Mouse (Mus musculus) intestine, embryonic 15.5 days (tissue): ENCODE results near the gene Cab39. TPM values are rescaled to one million over a fixed set of nuclear protein-coding genes. Genes with fewer than 3 reads are reported as not detected.
A peak's percentile ranks its signal among the peaks of the same experiment; 100 is the strongest.

Experiments used
- ATAC-seq: fragments of 200-750 bp; cut with Nextera tagmentation; 2 replicates; pipeline ENCODE4 v1.8.0; 2017; ENCODE audit warnings: moderate TSS enrichment, moderate library complexity
- H3K27ac ChIP-seq: fragments of 300-500 bp; sonication (generic); 2 replicates; pipeline ENCODE4 v1.5.1; 2015; ENCODE audit warnings: mild to moderate bottlenecking, inconsistent platforms
- H3K27me3 ChIP-seq: fragments of 300-500 bp; sonication (generic); replicated peaks from 2 replicates; pipeline ENCODE4 v1.6.1; 2015; ENCODE audit warnings: inconsistent platforms
- H3K36me3 ChIP-seq: fragments of 300-500 bp; sonication (generic); 2 replicates; pipeline ENCODE4 v1.6.1; 2015; ENCODE audit warnings: inconsistent platforms
- H3K4me1 ChIP-seq: fragments of 300-500 bp; sonication (generic); replicated peaks from 2 replicates; pipeline ENCODE4 v1.6.1; 2015; ENCODE audit warnings: inconsistent platforms
- H3K4me2 ChIP-seq: fragments of 300-500 bp; sonication (generic); replicated peaks from 2 replicates; pipeline ENCODE4 v1.6.1; 2015; ENCODE audit warnings: mild to moderate bottlenecking, inconsistent platforms
- H3K4me3 ChIP-seq: fragments of 300-500 bp; sonication (generic); replicated peaks from 2 replicates; pipeline ENCODE4 v1.5.1; 2015; ENCODE audit warnings: inconsistent platforms
- H3K9ac ChIP-seq: fragments of 300-500 bp; sonication (generic); 2 replicates; pipeline ENCODE4 v1.6.1; 2015; ENCODE audit warnings: inconsistent platforms
- H3K9me3 ChIP-seq: fragments of 300-500 bp; sonication (generic); 2 replicates; pipeline ENCODE4 v1.6.1; 2016; ENCODE audit warnings: inconsistent platforms
- WGBS: fragments of 180-500 bp; shearing (Covaris S2); methylation state at CpG from one replicate; pipeline ENCODE4 v1.1.7; 2015; 5-methylcytosine and 5-hydroxymethylcytosine counted together
- polyA plus RNA-seq: library from polyadenylated mRNA; unstranded; fragments of >200 nt; fragmentation: Nextera tagmentation; extraction: Ambion mirVana; gene quantifications from 2 replicates; pipeline ENCODE4 v1.2.1, GENCODE M21; 2015

The Cab39 gene
- polyA plus RNA-seq, 1 experiment from 2014 or later = 29.3 TPM

- Histone ChIP-seq H3K9ac (no peak overlapping the region), H3K27me3 (no peaks in the 10 kb centered on the region), H3K27ac (no peak overlapping the region), H3K4me3 (no peak overlapping the region), H3K4me2 (no peak overlapping the region), H3K36me3 (no peaks in the 10 kb centered on the region), H3K4me1 (no peaks in the 10 kb centered on the region), H3K9me3 (no peaks in the 10 kb centered on the region)
- WGBS = 74% methylated on average over 3 of the region's 3 CpGs
- ATAC-seq = no peak
Measured at GRCm38 (mm10) chr1:85856266-85856665, 63.0 kb downstream of the Cab39 start.

GRCm38 (mm10) chr1:85857261-85857754 is 64.1 kb downstream of the Cab39 start:
- Histone ChIP-seq H3K36me3 (no peaks in the 10 kb centered on the region), H3K4me1 (no peaks in the 10 kb centered on the region), H3K9ac (no peak overlapping the region), H3K9me3 (no peaks in the 10 kb centered on the region), H3K27me3 (no peaks in the 10 kb centered on the region), H3K4me3 (no peak overlapping the region), H3K4me2 (no peak overlapping the region), H3K27ac (no peak overlapping the region)
- 80% methylated on average over 6 of the region's 6 CpGs for WGBS
- ATAC-seq = no peak

- H3K36me3 ChIP-seq = no peaks in the 10 kb centered on the region
- no peak overlapping the region for H3K4me2 ChIP-seq
- no peak overlapping the region for H3K9ac ChIP-seq
- no peak overlapping the region for H3K4me3 ChIP-seq
- 83% methylated on average over 10 of the region's 10 CpGs for WGBS
- no peaks in the 10 kb centered on the region for H3K9me3 ChIP-seq
- no peaks in the 10 kb centered on the region for H3K27me3 ChIP-seq
- ATAC-seq = no peak
- H3K27ac ChIP-seq = no peak overlapping the region
- no peaks in the 10 kb centered on the region for H3K4me1 ChIP-seq
Measured at GRCm38 (mm10) chr1:85864383-85864782, 71.1 kb downstream of the Cab39 start.

- no peak overlapping the region for H3K4me3 ChIP-seq
- no peak overlapping the region for H3K27ac ChIP-seq
- ATAC-seq = no peak
- no peak overlapping the region for H3K4me2 ChIP-seq
- 85% methylated on average over 7 of the region's 7 CpGs for WGBS
- no peaks in the 10 kb centered on the region for H3K4me1 ChIP-seq
- H3K36me3 ChIP-seq = no peaks in the 10 kb centered on the region
- H3K9ac ChIP-seq = no peak overlapping the region
- H3K27me3 ChIP-seq = no peaks in the 10 kb centered on the region
- H3K9me3 ChIP-seq = no peaks in the 10 kb centered on the region
Measured at GRCm38 (mm10) chr1:85870001-85870400, 76.8 kb downstream of the Cab39 start.

GRCm38 (mm10) chr1:85870546-85870945 is 77.3 kb downstream of the Cab39 start:
- no peaks in the 10 kb centered on the region for H3K36me3 ChIP-seq
- 59% methylated on average over 2 of the region's 2 CpGs for WGBS

GRCm38 (mm10) chr1:85882003-85882402 is 88.8 kb downstream of the Cab39 start:
- WGBS = 93% methylated on average over 12 of the region's 12 CpGs
- no peak for ATAC-seq

More at GRCm38 (mm10) chr1:85870546-85870945, 77.3 kb downstream of the Cab39 start:
- no peak overlapping the region for H3K9ac ChIP-seq
- H3K4me2 ChIP-seq = no peak overlapping the region
- no peak overlapping the region for H3K4me3 ChIP-seq
- ATAC-seq = no peak
- no peaks in the 10 kb centered on the region for H3K4me1 ChIP-seq
- H3K27me3 ChIP-seq = no peaks in the 10 kb centered on the region
- no peak overlapping the region for H3K27ac ChIP-seq
- H3K9me3 ChIP-seq = no peaks in the 10 kb centered on the region

GRCm38 (mm10) chr1:85887221-85887620 is 94.0 kb downstream of the Cab39 start:
- Histone ChIP-seq H3K4me2 (no peak overlapping the region), H3K9me3 (no peaks in the 10 kb centered on the region), H3K27me3 (no peaks in the 10 kb centered on the region), H3K4me1 (no peaks in the 10 kb centered on the region), H3K36me3 (no peaks in the 10 kb centered on the region), H3K27ac (no peak overlapping the region), H3K9ac (no peak overlapping the region), H3K4me3 (no peak overlapping the region)
- no peak for ATAC-seq
- 87% methylated on average over 7 of the region's 7 CpGs for WGBS

More at GRCm38 (mm10) chr1:85882003-85882402, 88.8 kb downstream of the Cab39 start:
- H3K9me3 ChIP-seq = peaks cover 4% of the 10 kb centered on the region
- H3K4me2 ChIP-seq = no peak overlapping the region
- H3K27me3 ChIP-seq = no peaks in the 10 kb centered on the region
- no peak overlapping the region for H3K4me3 ChIP-seq
- no peaks in the 10 kb centered on the region for H3K4me1 ChIP-seq
- H3K9ac ChIP-seq = no peak overlapping the region
- no peak overlapping the region for H3K27ac ChIP-seq
- no peaks in the 10 kb centered on the region for H3K36me3 ChIP-seq

GRCm38 (mm10) chr1:85894231-85894747 is 101.0 kb downstream of the Cab39 start, which contains the start of gene Itm2c:
Gene Itm2c, plus strand, starts transcription at chr1:85894281.
- H3K4me2 ChIP-seq = peak within 1 kb of the TSS; percentile 82
- peak within 1 kb of the TSS; percentile 73 for H3K9ac ChIP-seq
- H3K4me3 ChIP-seq = peak within 1 kb of the TSS; percentile 84
- H3K36me3 ChIP-seq = no peaks in the 10 kb centered on the region
- WGBS = under 1% methylated on average over 35 of the region's 35 CpGs
- peaks cover 38% of the 10 kb centered on the region for H3K4me1 ChIP-seq
- H3K9me3 ChIP-seq = no peaks in the 10 kb centered on the region
- H3K27ac ChIP-seq = peak within 1 kb of the TSS; percentile 75
- no peaks in the 10 kb centered on the region for H3K27me3 ChIP-seq
- peak; percentile 92 for ATAC-seq

GRCm38 (mm10) chr1:85894748-85895360 is 101.6 kb downstream of the Cab39 start:
- Histone ChIP-seq H3K4me2 (peak overlapping the region; percentile 82), H3K9me3 (no peaks in the 10 kb centered on the region), H3K27ac (peak overlapping the region; percentile 75), H3K4me3 (peak overlapping the region; percentile 84), H3K9ac (peak overlapping the region; percentile 73), H3K4me1 (peaks cover 42% of the 10 kb centered on the region), H3K36me3 (no peaks in the 10 kb centered on the region), H3K27me3 (no peaks in the 10 kb centered on the region)
- peak; percentile 58 for ATAC-seq
- WGBS = 1% methylated on average over 30 of the region's 30 CpGs

GRCm38 (mm10) chr1:85895391-85895837 is 102.2 kb downstream of the Cab39 start:
- H3K27ac ChIP-seq = peak overlapping the region; percentile 75
- peak overlapping the region; percentile 84 for H3K4me3 ChIP-seq
- no peaks in the 10 kb centered on the region for H3K36me3 ChIP-seq
- peaks cover 47% of the 10 kb centered on the region for H3K4me1 ChIP-seq
- H3K9me3 ChIP-seq = no peaks in the 10 kb centered on the region
- 2% methylated on average over 15 of the region's 15 CpGs for WGBS
- peak overlapping the region; percentile 82 for H3K4me2 ChIP-seq
- no peaks in the 10 kb centered on the region for H3K27me3 ChIP-seq
- peak overlapping the region; percentile 73 for H3K9ac ChIP-seq
- peak; percentile 71 for ATAC-seq

- H3K36me3 ChIP-seq = no peaks in the 10 kb centered on the region
- H3K4me1 ChIP-seq = peaks cover 53% of the 10 kb centered on the region
- H3K27ac ChIP-seq = no peak overlapping the region
- H3K4me3 ChIP-seq = peak overlapping the region; percentile 84
- no peaks in the 10 kb centered on the region for H3K9me3 ChIP-seq
- WGBS = 80% methylated on average over 5 of the region's 5 CpGs
- ATAC-seq = no peak
- peak overlapping the region; percentile 82 for H3K4me2 ChIP-seq
- H3K9ac ChIP-seq = peak overlapping the region; percentile 73; the same call in 1 of the 2 replicates
- H3K27me3 ChIP-seq = no peaks in the 10 kb centered on the region
Measured at GRCm38 (mm10) chr1:85896110-85896509, 102.9 kb downstream of the Cab39 start.

GRCm38 (mm10) chr1:85896781-85897700 is 103.8 kb downstream of the Cab39 start:
- Histone ChIP-seq H3K4me2 (peak overlapping the region; percentile 19; the same call in 1 of the 2 replicates), H3K9ac (no peak overlapping the region)
- ATAC-seq = no peak

More at GRCm38 (mm10) chr1:85896781-85897700, 103.8 kb downstream of the Cab39 start:
- H3K4me1 ChIP-seq = peaks cover 59% of the 10 kb centered on the region
- H3K4me3 ChIP-seq = no peak overlapping the region
- H3K36me3 ChIP-seq = no peaks in the 10 kb centered on the region
- peak overlapping the region; percentile 54; the same call in 1 of the 2 replicates for H3K27ac ChIP-seq
- WGBS = 63% methylated on average over 12 of the region's 12 CpGs
- no peaks in the 10 kb centered on the region for H3K9me3 ChIP-seq
- no peaks in the 10 kb centered on the region for H3K27me3 ChIP-seq
